Mouse (Mus musculus) gastrocnemius, postnatal 4 days (tissue): ENCODE measurements around the gene Slc7a4. TPM values are rescaled to one million over a fixed set of nuclear protein-coding genes. Genes with fewer than 3 reads are reported as not detected.
"Not testable (repeated sequence)": the region's sequence is repeated elsewhere in the genome, so short reads cannot be mapped to it uniquely, and the experiment has no call there.

Source experiments
- DNase-seq, 2 experiments: peaks; one replicate each; pipeline ENCODE4 v3.0.0; 2021 to 2022; ENCODE audit warnings: low spot score in 2 of 2, mixed read lengths in 2 of 2
- long read RNA-seq, 2 experiments: library from polyadenylated mRNA; stranded (forward); transcript quantifications; one replicate each; pipeline ENCODE4 v2.0.0; 2021
- total RNA-seq, 2 experiments: library from RNA; stranded (reverse); gene quantifications; 2 replicates each; pipeline ENCODE4 v1.2.3; 2021

Slc7a4 gene
- total RNA-seq, result 1 to 10 TPM; 2.3 to 3.5 TPM
- long read RNA-seq, experiment 1, transcript Slc7a4-202 (5 exons, 3,281 nt), result major isoform, 5 of 15 reads
- long read RNA-seq, experiment 1, partial matches to known transcripts, result 2 of 15 reads
- long read RNA-seq, experiment 1, other reads (novel, unspliced or antisense), result 7 of 15 reads
- long read RNA-seq, experiment 2, transcript Slc7a4-202 (5 exons, 3,281 nt), result major isoform, 7 of 12 reads
- long read RNA-seq, experiment 2, partial matches to known transcripts, result 0 of 12 reads
- long read RNA-seq, experiment 2, other reads (novel, unspliced or antisense), result 5 of 12 reads

DNA sequence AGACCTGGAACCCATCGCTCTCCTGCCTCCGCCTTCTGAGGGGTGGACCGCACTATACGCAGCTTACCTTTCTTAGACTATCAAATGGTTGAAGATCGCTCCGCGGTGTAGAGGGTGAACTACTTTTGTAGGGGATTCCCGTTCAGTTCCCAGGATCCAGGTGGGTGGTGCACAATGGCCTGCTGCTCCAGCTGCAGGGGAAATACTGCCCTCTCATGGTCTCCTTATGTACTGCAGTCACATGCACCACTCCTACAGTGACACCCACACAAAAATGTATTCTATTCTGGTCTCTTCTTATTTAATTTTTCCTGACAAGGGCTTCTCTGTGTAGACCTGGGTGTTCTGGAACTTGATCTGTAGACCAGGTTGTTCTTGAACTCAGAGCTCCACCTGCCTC lies at the start of gene Slc7a4:
Slc7a4 (minus strand) TSS at position 151 of the 400 bp plus-strand sequence.
- no peak for DNase-seq

DNA sequence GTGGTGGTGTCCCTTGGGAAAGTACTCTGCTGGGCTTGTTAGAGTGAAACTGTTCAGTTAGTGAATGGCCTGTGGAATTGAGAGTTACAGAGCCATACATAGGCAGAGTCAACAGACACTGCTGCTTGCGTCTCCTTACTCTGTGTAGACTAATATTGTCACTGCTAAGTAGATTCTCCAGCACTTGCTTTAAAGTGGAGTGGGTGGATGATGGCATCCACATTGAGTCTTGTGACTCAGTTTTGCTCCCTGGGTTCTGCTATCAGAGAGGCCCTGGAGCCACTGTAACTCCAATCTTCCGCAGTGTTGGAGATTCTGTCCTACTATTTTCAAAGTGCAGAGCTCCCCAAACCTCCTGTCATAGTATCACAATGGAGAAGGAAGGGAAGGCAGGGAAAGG lies 49.6 kb upstream of the Slc7a4 start:
- no peak for DNase-seq

DNA sequence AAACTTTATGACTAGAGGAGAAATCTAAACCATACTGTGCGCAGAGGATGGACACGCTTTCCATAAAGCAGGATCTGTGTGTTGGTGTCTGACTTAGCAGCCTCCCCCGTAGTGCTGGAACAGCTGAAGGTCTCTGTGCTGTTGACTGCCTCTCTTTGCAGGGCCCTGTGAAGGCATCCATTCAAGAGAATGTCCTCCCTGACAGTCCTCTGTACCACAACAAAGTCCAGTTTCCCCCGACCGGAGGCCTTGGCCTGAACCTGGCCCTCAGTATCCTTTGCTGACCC lies 43.2 kb upstream of the Slc7a4 start:
- DNase-seq, result no peak

DNA sequence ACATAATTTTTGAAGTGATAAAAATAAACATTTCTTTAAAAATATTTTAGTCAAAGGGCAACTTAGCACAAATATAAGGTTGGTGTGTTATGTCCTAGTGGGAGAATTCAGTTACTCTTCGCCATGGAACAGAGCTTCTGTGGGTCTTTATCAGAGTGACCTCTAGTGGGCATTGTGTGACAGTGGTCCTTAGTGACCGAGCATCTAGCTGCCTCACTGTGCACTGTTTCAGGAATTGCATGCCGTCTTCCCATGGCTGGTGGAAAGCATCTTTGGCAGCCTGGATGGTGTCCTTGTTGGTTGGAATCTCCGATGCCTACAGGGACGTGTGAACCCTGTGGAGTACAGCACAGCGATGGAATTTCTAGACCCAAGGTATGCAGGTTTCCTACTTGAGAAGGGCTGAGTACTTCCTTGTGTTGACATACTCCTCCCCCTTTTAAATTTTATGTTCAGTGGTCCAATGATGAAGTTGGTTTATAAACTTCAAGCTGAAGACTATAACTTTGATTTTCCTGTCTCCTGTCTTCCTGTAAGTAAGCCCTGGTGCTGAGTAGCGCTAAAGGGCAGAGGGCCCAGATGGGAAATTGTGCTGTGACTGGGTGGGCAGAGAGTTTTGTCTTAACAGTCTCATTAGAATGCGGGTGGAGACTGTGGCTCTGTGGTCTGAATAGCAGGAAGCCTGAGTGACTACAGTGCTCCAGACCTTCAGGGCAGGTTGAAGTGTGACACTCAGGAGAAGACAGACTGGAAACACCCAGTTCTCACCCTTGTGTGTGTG lies 42.7 kb upstream of the Slc7a4 start:
- DNase-seq, result no peak

DNA sequence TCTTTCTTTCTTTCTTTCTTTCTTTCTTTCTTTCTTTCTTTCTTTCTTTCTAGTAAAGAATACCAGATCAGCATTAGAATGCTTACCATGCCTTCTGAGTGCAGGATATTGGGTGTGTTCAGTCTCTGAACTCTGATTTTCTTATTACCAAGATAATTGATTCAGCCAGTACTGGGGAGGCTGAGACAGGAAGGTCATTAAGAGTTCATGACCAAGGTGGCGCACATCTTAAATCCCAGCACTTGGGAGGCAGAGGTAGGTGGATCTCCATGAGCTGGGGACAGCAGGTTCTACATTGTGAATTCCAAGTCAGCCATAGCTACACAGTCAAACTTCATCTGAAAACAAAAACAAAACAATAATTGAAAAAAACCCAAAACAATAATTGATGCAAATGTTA lies 38.9 kb upstream of the Slc7a4 start:
- no peak for DNase-seq

DNA sequence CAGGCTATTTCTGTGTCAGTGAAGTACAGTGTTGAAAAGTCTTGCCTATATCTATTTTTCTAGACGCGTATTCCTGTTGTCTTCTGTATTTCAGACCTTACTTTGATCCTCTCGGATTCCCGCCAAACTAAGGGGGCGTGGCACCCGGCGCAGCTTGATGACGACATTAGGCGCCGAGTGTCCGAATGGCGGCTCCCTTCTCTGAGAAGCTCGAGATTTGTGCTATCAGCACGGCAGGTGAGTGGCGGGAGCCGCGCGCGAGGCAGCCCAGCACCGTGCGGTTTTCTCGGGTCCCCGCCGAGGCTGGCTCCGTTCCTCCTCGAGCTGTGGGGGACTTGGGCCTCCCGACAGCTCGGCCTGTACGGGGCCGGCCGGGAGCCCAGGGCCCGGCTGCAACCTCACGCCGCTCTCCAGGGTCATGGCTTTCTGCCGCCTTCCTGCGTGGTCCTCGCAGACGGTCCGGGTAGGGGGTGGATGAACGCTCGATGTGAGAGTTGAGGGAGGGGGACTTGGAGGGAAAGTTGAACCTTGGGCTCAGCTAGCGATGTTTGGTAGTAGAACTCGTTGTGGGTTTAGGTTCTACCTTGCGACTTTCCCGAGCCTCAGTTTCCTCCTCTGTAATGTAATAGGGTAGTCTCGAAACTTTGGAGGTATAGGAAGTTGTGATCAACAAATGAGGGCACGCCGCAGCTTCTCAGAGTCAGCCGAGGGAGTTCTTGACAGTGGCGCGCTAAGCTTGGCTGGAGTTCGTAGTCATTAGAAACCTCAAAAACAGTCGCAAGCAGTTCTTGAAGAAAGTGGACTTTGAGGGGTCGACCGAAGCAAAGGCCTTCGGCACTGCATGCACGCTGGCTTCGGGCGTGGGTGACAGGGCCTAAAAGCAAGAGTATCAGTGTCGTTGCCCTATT lies 36.4 kb upstream of the Slc7a4 start, which contains the start of gene Smpd4:
Smpd4 (plus strand) TSS at position 157 of the 908 bp plus-strand sequence.
- DNase-seq, result peak; percentile 89 to 91

DNA sequence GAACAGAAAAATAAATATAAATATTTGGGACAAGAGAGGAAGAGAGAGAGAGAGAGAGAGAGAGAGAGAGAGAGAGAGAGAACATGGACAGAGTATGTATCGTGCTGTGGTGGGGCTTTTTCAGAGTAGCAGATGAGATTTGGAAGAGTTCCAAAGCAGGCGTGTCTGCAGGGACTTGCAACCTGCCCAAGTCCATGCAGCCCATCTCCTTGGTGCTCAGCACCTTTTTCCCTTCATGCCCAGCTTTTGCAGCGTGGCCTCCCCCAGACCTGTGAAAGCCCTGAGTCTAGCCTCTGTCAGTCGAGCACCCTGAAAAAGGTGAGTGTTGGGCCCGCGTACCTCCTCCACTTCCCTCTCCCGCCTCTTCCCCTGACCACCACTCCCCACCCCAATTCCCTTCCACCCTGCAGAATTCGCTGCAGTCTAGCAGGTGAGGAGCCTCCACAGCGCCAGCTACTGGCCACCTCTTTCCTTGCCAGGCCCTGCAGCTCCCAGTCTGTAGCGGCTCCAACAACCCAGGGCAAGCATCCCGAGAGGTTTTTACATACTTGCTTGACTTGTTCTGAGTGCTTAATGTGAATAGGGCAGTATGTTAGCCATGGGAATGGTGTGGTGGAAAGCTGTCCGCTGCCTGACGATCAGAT lies 35.0 kb upstream of the Slc7a4 start:
- DNase-seq, result peak in 1 of 2 experiments; percentile 31

DNA sequence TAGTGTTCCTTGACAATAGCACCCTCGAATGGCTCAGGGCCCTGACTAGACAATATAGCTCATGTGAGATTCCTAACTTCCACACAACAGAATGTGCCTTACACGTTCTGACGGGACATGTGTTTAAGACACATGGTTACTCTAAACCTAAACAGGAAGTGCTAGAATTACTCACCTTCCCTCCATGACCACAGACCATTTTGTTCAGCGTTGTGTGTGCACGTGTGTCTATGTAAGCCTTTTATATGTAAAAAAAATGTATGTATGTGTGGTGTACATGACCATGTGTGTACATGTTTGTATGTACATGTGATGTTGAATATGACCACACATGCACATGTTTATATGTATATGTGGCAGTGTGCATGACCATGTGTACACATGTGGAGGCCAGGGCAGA lies 33.2 kb upstream of the Slc7a4 start:
- no peak for DNase-seq

DNA sequence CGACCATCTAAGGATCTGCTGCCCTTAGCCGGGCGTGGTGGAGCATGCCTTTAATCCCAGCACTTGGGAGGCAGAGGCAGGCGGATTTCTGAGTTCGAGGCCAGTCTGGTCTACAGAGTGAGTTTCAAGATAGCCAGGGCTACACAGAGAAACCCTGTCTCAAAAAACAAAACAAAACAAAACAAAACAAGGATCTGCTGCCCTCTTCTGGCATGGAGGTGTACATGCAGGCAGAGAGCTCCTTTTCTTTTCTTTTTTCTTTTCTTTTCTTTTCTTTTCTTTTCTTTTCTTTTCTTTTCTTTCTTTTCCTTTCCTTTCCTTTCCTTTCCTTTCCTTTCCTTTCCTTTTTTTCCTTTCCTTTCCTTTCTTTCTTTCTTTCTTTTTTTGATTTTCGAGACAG lies 31.7 kb upstream of the Slc7a4 start:
- not testable (repeated sequence) for DNase-seq

DNA sequence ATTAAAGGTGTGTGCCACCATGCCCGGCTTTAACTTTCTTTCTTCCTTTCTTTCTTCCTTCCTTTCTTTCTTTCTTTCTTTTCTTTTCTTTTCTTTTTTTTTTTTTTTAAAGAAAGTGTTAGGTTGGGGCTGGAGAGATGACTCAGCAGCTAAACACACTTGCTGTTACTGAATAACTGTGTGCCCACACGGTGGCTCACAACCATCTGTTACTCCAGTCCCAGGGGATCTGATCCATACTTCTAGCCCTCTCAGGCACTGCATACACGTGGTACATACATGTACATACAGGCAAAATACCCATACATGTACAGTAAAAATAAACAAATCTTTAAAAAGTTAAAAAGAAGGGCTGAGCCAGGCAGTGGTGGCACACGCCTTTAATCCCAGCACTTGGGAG lies 28.4 kb upstream of the Slc7a4 start:
- DNase-seq, result no peak

DNA sequence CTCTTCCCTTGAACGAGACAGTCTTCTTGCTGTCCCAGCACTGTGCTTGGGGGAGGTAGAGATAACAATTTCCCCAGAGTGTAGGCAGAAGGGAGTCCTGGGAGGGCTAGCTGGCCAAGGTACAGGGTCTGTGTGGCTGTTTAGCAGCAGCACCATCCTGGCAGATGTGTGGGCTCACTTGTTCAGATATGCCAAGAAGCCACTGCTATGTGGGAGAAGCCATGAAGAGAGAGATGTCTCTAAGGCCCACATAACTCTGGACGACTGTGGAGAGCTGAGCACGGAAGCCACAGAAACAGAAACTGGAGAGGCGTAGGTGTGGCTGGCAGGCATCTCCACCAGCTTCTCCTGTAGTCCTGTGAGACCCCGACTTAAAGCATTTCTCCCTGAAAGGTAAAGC lies 22.7 kb upstream of the Slc7a4 start:
- DNase-seq, result no peak

DNA sequence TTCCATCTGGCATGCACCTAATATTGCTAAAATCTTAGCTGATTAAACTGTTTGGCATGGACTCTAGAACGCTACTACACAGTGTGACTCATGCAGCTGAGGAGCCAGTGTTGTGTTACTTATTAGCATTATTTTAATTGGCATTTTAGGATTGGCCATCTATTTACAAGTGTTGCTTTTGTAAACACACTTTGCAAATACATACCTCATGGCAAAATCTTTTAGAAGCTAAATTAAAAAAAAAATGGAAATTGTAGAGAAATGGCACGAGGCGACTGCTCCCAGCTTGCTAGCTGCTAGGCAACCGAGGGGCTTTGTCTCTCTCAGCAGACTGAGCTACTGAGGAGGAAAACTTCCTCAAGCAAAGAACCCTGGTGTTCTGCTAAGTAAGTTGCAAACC lies 21.9 kb upstream of the Slc7a4 start:
- no peak for DNase-seq

DNA sequence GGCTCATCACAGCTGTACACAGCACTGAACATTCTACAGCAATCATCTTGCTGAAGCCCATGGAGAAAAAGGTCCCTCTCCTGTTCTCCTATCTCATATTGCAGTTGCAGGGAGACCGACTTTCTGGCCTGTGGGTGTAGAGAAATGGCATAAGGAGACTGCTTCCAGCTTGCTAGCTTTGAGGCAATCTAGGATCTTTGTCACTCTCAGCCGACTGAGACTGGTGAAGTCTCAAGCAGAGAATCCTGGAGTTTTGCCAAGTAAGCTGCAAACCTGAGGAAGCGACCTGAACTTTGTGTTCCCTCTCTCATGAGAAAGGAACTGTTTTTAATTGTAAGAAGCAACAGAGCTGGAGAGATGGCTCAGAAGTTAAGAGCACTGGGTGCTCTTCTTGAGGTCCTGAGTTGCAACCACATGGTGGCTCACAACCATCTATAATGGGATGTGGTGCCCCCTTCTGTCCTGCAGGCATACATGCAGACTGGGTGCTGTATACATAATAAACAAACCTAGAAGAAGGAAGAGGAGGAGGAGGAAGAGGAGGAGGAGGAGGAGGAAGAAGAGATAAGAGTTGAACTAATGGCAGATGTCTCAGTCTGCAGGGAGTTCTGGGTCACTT lies 18.0 kb upstream of the Slc7a4 start:
- DNase-seq, result no peak

DNA sequence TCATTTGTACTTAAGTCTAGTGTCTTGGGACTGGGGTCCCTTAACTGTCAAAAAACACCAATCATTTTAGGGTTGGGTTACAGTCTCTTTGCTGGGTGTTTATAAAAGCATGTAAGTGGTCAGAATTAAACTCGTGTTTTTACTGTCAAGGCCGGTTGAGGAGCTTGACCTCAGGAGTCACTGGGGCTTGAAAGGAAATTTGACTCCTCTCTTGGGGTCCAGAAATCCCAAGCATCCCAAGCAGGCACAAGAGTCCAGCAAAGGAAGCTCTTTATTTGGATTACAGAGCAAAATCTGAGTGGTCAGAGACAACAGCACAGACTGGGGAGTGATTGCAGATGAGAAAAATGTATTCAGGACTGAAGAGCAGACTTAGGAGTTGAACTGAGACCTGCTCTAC lies 7.7 kb upstream of the Slc7a4 start:
- no peak for DNase-seq

DNA sequence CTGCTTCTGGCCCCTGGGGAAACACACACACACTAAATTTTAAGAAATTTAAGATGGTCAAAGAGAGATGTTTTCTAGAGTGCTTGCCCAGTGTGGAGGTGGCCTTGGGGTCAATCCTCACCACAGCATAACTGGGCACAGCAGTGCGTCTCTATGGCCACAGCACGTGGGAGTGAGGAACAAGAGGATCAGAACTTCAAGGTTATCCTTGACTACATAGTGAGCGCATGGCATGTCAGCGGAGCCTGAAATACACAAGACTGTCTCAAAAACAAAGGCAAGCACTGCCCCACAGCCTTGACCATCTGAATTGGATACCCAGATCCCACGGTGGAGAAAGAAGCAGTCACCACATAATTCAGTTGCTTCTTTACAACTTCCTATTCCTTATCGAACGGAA lies 1.5 kb upstream of the Slc7a4 start:
- DNase-seq, result no peak

DNA sequence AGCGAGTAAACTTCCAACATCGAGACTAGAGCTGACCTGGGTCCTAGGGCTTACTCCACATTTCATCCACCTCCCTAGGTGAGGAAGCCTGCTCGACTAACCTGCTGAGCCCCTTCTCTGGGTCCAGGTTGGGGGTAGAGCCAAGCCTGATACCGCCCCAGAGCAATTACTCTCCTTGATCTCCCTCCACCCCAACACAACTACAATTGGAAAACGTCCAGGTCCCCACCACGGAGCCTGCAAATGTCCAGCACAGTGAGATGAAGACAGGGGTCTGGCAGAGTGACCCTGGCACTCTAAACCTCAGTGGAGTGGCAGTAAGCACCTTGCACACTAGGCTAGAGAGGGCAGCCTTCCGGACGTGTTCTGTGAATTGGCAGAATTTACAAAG lies 6.2 kb downstream of the Slc7a4 start:
- DNase-seq, result no peak

DNA sequence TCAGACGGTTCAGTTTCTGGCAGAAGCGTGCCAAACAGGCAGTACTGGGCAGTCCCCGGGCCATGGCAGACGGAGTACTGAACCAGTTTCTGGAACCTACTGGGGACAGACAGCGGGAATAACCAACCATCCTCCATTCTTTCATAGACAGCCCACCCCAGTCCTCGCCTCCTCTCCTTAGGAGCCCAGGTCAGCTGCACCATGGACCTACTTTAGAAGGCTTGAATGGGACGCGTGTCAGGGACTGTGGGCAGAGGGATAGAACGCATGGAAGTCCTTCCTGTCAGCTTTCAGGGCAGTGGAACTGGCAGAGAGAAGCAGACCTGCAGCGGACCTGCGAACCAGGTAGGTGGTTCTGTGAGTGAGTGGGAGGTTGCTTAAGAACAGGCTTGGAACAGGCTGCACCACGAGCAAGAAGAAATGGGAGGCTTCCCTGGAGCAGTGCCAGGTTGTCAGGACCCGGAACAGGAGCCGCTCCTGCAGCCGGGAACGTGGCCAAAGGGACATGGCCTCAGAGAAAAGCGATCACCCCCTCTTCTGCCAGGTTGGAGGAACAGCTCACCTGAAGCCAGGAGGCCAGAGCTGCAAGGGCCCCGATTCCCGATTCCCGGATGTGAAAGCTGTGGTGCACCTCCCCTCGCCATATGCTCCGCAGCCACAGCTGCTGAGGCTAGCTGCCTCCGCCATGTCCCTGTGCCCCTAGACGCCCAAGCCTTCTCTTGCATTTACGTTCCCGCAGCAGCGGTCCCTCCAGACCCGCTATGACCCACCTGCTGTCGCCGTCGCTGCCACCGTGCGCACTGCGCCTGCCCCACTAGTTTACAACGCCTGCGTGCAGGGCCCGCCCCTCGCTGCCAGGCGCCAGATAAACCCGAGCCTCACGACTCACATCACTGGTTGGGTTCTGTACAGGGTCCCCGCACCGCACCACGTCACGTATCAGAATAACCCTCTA lies 6.9 kb downstream of the Slc7a4 start:
- DNase-seq, result peak; percentile 36 to 60

DNA sequence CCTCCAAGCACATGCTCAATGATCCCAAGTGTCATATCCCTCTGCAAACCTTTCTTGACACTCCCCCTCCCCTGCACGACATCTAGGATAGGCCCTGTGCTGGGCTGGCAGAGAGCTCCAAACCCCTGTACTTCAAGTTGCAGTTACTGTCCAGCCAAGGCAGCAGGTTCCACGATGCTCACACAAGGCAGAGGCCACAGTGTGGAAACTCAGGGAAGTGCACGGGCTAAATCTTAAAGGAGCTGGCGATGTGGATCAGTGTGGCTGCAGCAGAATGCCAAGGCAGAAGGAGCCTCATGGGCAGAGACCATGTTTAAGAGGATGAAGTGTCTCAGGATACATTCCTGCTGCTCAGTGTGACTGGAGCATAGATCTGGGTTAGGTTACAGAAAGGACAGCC lies 16.8 kb downstream of the Slc7a4 start:
- no peak for DNase-seq

DNA sequence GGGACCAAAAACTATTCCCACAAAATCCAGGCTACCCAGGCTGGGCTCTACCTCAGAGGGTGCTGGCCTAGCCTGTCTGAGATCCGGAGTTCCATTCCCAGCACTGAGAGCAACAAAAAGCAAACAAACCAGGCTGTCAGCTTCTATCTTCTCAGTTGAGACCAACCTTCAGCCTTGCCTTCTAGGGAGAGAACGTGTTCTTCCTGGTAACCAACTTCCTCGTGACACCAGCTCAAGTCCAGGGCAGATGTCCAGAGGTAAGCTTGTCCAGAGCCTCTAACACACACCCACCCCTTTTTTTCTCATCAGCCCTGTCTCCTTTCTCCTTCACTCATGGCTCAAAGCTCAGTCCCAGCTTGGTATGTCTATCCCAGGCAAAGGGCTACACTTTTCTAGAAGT lies 18.2 kb downstream of the Slc7a4 start:
- DNase-seq, result no peak

DNA sequence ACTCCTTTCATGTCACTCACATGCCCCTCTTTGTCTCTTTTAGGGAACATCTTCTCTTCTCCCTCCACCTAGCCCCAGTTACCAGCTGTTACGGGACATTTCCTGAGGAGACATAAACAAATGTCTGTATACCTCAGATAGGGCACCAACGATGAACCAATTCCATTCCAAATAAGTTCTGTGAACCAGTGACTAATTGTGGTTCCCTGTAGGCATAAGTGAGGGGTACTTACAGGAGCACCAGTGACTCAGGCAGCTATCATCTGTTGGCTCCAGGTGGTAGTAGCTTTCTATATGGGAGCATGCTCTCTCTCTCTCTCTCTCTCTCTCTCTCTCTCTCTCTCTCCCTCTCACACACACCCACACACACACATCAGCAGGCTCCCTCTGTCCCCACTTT lies 18.8 kb downstream of the Slc7a4 start:
- no peak for DNase-seq
